Comparison of ENCODE assay signal across 8 mouse cellular contexts in genomic region chr9:40799112-40799511, GRCm38 (mm10). TPM values are rescaled to one million over a fixed set of nuclear protein-coding genes. Genes with fewer than 3 reads are reported as not detected.
DNase-seq lines count a peak whose midpoint lies in the region; TF ChIP-seq lines count a peak whose summit lies in the region.

No protein-coding gene starts in this region.

- H3K27me3 ChIP-seq in hindbrain, embryonic 10.5 days (ENCODE audit: insufficient read depth, poor library complexity, severe bottlenecking), result no peaks in the 10 kb centered on the region
- H3K27me3 ChIP-seq in midbrain, embryonic 10.5 days (ENCODE audit: low read depth, poor library complexity, severe bottlenecking), result no peaks in the 10 kb centered on the region

- H3K36me3 ChIP-seq in ES-E14 (ENCODE audit: control insufficient read depth, insufficient read depth, low read length, poor library complexity, severe bottlenecking), result peaks cover 26% of the 10 kb centered on the region
- H3K36me3 ChIP-seq in hindbrain, embryonic 10.5 days, result peaks cover 24% of the 10 kb centered on the region
- H3K36me3 ChIP-seq in midbrain, embryonic 10.5 days, result peaks cover 23% of the 10 kb centered on the region

- no peak for TF ChIP-seq CTCF in gastrocnemius, adult 2 months (IDR thresholded peaks at IDR 0.05)

- H3K27ac ChIP-seq in gastrocnemius, adult 2 months, result peak overlapping the region; percentile 100
- peak overlapping the region; percentile 100 for H3K27ac ChIP-seq in ES-E14 (ENCODE audit: insufficient read depth, low read depth, low read length, poor library complexity, severe bottlenecking)
- H3K27ac ChIP-seq in hindbrain, embryonic 10.5 days, result peak overlapping the region; percentile 99
- H3K27ac ChIP-seq in midbrain, embryonic 10.5 days (replicated peaks), result peak overlapping the region; percentile 100

- WGBS in hindbrain, embryonic 10.5 days, result 13% methylated on average over 3 of the region's 3 CpGs
- WGBS in midbrain, embryonic 10.5 days, result 22% methylated on average over 3 of the region's 3 CpGs

- H3K4me1 ChIP-seq in ES-E14 (ENCODE audit: control insufficient read depth in 2 of 2, insufficient read depth in 2 of 2, low read length in 2 of 2, poor library complexity in 1 of 2), result peaks cover 7 to 9% of the 10 kb centered on the region in 2 experiments; a peak in 3 of 4 replicates
- H3K4me1 ChIP-seq in hindbrain, embryonic 10.5 days (replicated peaks), result peaks cover 35% of the 10 kb centered on the region
- H3K4me1 ChIP-seq in midbrain, embryonic 10.5 days, result peaks cover 44% of the 10 kb centered on the region

- in situ Hi-C loops in ES-E14 (cut with MboI; ENCODE audit: low sequenced_read_pairs in 2 of 2, unreplicated experiment in 2 of 2), result no loop called here

- peak overlapping the region; percentile 79 for H3K4me3 ChIP-seq in gastrocnemius, adult 2 months
- peak overlapping the region; percentile 38 to 76; a peak in 3 of 4 replicates for H3K4me3 ChIP-seq in ES-E14 (ENCODE audit: insufficient read depth in 1 of 2, low read depth in 1 of 2, low read length in 2 of 2, poor library complexity in 1 of 2, severe bottlenecking in 1 of 2)
- H3K4me3 ChIP-seq in hindbrain, embryonic 10.5 days, result peak overlapping the region; percentile 99; the same call in 1 of the 2 replicates
- H3K4me3 ChIP-seq in midbrain, embryonic 10.5 days, result peak overlapping the region; percentile 94

- DNase-seq in gastrocnemius, adult 2 months, result no peak
- no peak for DNase-seq in gastrocnemius, postnatal 10 days
- no peak for DNase-seq in ES-E14 (ENCODE audit: low read depth, low spot score)
- DNase-seq in hindbrain, embryonic 10.5 days (ENCODE audit: low spot score), result peak; percentile 47
- peak; percentile 40 for DNase-seq in midbrain, embryonic 10.5 days (ENCODE audit: low spot score)
- DNase-seq in c-Kit-positive CD71-positive TER-119-positive erythroid progenitor cells, embryonic 14.5 days (ENCODE audit: low spot score), result no peak
- no peak for DNase-seq in cerebellum, postnatal 14 days
- no peak for DNase-seq in lung, postnatal 4 days

- H3K9me3 ChIP-seq in ES-E14 (ENCODE audit: control insufficient read depth, insufficient read depth, low read depth, low read length), result no peaks in the 10 kb centered on the region
- no peaks in the 10 kb centered on the region for H3K9me3 ChIP-seq in hindbrain, embryonic 10.5 days
- H3K9me3 ChIP-seq in midbrain, embryonic 10.5 days (replicated peaks), result no peaks in the 10 kb centered on the region

- intact Hi-C loops in gastrocnemius, adult 2 months (cut with DNase I), result no loop called here

- peak overlapping the region; percentile 64; the same call in 1 of the 2 replicates for H3K9ac ChIP-seq in ES-E14 (ENCODE audit: insufficient read depth, low read depth, low read length, poor library complexity, severe bottlenecking)

TF ChIP-seq in ES-E14, 5 proteins besides CTCF, POLR2A, EP300 and RAD21:
- TF ChIP-seq MAFK (IDR thresholded peaks at IDR 0.05; ENCODE audit: insufficient read depth, low read depth, low read length), result no peak
- TF ChIP-seq ZNF384 (IDR thresholded peaks at IDR 0.05; ENCODE audit: low read depth, low read length), result no peak
- no peak for TF ChIP-seq CHD2 (IDR thresholded peaks at IDR 0.05; ENCODE audit: low read depth, low read length)
- no peak for TF ChIP-seq HCFC1 (IDR thresholded peaks at IDR 0.05; ENCODE audit: borderline replicate concordance, insufficient read depth, low read length)
- TF ChIP-seq ZC3H11A (IDR thresholded peaks at IDR 0.05; ENCODE audit: borderline replicate concordance, low read depth, low read length), result no peak

RNA-seq across cellular contexts. Expression of gene Hspa8, which starts 1.7 kb away (rescaled TPM):
- total RNA-seq in gastrocnemius, adult 2 months (2021), result 1,000 to 10,000 TPM; 1,297 to 1,609 TPM
- 1,000 to 10,000 TPM; 1,094 to 1,113 TPM for total RNA-seq in gastrocnemius, postnatal 10 days (2021)
- total RNA-seq in ES-E14 (2012; rRNA removed), result 3,361 and 3,988 TPM in 2 replicates
- 2,933 and 3,536 TPM in 2 replicates for polyA plus RNA-seq in hindbrain, embryonic 10.5 days (2016; fragmentation: Nextera tagmentation; extraction: Ambion mirVana)
- 3,165 and 3,904 TPM in 2 replicates for polyA plus RNA-seq in midbrain, embryonic 10.5 days (2016; fragmentation: Nextera tagmentation; extraction: Ambion mirVana)

Comparison
In these comparisons a context has a peak if more than half of its experiments do, and no peak if none do; other contexts are left out.
1. DNase-seq: peak in hindbrain, embryonic 10.5 days (single experiment) and midbrain, embryonic 10.5 days (single experiment); none in gastrocnemius, adult 2 months (single experiment), gastrocnemius, postnatal 10 days (single experiment), ES-E14 (single experiment), c-Kit-positive CD71-positive TER-119-positive erythroid progenitor cells, embryonic 14.5 days (single experiment), cerebellum, postnatal 14 days (0 of 2) and lung, postnatal 4 days (0 of 2).
2. Peak in every context shown above with its lines, with median percentiles within 50 percentile points of each other: H3K27ac ChIP-seq and H3K4me3 ChIP-seq.